Mouse (Mus musculus): ENCODE results near the gene Gm21970.

- TF ChIP-seq POLR2A (IDR thresholded peaks at IDR 0.05; ENCODE audit: insufficient read depth, low read length) (no peak), CTCF (IDR thresholded peaks at IDR 0.05; ENCODE audit: low read depth, low read length) (no peak)
Measured at GRCm38 (mm10) chr16:91427461-91427860, 35.9 kb downstream of the Gm21970 start.

All from ES-Bruce4 (cell line).